Mouse (Mus musculus): ENCODE measurements around the gene Prap1.

Prap1 gene

GRCm38 (mm10) chr7:140092924-140093528, at the start of gene Prap1:
Prap1 (plus strand) TSS chr7:140093395.
- DNase-seq (ENCODE audit: low read depth, low spot score): no peak

- no peak for DNase-seq (ENCODE audit: low read depth, low spot score)
Measured at GRCm38 (mm10) chr7:140045546-140045945, 47.6 kb upstream of the Prap1 start.

- DNase-seq (ENCODE audit: low read depth, low spot score): no peak
Measured at GRCm38 (mm10) chr7:140047811-140048311, 45.3 kb upstream of the Prap1 start.

- DNase-seq (ENCODE audit: low read depth, low spot score): no peak
Measured at GRCm38 (mm10) chr7:140048361-140049114, 44.7 kb upstream of the Prap1 start, which contains the start of gene Msx3. Msx3 (minus strand) TSS chr7:140049089.

DNA sequence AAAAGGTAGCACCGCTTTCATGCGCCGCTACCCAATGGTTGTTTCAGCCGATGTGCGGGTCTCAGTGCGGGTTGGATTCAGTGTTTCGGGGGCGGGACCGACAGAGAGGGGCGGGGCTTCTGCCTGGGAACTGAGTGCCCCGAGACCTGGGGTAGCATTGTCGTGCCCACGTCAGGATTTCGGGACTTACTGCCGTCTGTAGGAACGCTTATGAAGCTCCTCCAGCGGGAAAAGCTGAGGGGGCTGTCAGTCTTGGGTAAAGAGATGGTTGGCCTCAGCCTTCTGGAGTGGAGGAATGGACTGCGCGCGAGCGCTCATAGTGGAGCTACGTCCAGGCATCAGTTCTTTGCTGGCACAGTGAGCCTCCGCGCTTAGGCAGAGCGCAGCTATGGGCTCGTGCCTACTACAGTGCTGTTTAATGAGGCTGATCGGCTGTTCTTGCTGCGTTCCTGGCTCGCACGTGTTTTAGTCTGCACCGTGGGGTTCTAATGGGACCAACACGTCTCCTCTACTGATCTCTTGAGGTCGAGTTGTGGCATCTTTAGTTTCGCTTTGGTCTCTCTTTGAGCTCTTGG, 44.0 kb upstream of the Prap1 start:
- DNase-seq (ENCODE audit: low read depth, low spot score): no peak

DNA sequence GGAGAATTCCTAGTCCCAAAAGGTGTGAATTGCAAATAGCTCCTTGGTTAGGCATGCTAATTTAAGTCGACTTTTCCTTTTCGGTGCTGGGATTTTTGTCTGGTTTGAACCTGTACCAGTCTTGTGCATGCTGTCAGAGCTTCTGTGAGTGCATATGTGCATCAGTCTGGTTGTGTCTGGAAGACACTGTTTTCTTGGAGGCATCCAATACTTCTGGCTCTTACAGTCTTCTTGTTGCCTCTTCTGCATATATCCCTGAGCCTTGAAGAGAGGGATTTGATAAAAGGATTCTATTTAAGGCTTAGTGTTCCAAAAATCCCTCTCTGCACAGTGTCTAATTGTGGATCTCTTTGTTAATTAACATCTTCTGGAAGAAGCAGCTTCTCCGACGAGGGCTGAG, 39.1 kb upstream of the Prap1 start:
- no peak for DNase-seq (ENCODE audit: low read depth, low spot score)

GRCm38 (mm10) chr7:140057413-140058407, 35.5 kb upstream of the Prap1 start:
- no peak for DNase-seq (ENCODE audit: low read depth, low spot score)

DNA sequence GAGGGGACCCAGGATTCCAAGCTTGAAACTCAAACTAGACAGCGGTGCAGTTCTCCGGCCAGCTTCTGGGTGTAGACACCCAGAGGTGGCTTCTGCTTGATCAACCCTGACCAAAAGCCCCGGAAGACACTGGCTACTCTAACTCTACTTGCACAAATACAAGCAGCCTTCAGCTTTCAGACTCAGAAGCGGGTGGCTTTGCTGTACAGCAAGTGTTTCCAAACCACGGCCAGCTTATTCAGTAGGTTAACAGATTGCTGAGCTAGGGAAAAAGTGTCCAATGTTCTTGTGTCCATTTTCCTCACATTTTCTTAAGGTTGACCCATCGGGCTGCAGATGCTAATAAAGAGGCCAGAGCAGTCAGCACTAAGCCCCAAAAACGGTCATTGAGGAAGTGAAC, 34.7 kb upstream of the Prap1 start:
- no peak for DNase-seq (ENCODE audit: low read depth, low spot score)

- DNase-seq (ENCODE audit: low read depth, low spot score): no peak
Measured at GRCm38 (mm10) chr7:140059601-140060000, 33.6 kb upstream of the Prap1 start.

DNA sequence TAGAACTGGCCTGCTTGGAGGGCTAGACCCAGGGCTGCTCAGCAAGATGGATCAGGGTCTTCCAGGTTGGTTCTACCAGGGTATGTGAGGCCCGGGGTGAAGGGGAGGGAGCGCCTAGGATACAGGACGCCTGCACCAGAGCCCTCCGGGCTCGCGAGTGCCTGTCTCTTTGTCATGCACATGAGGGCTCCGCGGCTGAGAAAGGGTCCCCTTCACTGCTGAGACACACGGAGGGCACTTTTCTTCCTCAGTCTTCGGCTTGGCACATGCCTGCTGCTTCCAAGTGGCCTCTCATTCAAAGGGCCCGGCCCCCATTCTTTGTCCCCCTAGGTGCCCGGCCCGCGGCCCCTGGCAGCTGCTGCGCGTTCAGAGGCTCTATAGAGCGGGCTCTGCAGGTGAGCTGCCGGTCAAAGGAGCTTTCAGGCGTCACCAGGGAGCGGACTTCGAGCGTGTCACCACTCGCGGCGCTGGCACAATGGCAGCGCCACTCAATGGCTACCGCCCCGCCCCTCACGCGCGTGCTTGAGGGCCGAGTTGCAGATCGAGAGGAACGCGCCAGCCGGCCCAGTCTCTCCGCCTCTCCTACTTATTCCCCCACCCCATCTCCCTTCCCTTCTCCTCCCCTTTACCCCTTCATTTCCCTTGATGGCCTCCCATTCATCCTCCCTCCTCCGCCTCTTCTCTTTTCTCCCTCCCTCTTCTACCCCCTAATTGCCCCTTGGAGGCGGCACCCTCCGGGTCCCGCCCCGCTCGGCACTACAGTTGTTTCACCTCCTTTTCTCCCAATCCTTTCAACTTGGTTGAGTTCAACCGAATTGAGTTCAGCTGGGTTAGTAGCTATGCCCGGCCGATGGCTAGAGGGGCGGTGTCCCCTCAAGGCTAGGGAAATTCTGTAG, 32.0 kb upstream of the Prap1 start:
- no peak for DNase-seq (ENCODE audit: low read depth, low spot score)

GRCm38 (mm10) chr7:140061832-140062130, 31.4 kb upstream of the Prap1 start:
- DNase-seq (ENCODE audit: low read depth, low spot score): no peak

GRCm38 (mm10) chr7:140062307-140062706, 30.9 kb upstream of the Prap1 start:
- DNase-seq (ENCODE audit: low read depth, low spot score): no peak

DNA sequence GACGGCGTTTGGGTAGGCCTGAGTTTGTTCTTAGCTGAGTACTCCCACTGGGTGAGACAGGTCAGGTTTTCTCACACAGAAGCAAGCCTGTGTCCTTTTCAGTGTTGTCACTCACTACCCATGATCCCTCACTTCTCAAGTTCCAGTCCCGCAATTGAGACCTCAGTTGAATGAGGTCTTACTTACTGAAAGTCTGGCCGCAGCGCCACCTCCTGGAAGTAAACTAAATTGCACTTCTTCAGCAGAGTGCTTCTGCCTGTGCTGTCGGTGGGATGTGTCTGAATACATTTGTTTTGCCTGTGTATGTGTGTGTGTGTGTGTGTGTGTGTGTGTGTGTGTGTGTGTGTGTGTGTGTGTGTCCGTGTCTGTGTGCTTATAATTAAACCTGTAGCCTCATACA, 30.1 kb upstream of the Prap1 start:
- peak; percentile 69 for DNase-seq (ENCODE audit: low read depth, low spot score)

GRCm38 (mm10) chr7:140067397-140067796, 25.8 kb upstream of the Prap1 start:
- no peak for DNase-seq (ENCODE audit: low read depth, low spot score)

DNA sequence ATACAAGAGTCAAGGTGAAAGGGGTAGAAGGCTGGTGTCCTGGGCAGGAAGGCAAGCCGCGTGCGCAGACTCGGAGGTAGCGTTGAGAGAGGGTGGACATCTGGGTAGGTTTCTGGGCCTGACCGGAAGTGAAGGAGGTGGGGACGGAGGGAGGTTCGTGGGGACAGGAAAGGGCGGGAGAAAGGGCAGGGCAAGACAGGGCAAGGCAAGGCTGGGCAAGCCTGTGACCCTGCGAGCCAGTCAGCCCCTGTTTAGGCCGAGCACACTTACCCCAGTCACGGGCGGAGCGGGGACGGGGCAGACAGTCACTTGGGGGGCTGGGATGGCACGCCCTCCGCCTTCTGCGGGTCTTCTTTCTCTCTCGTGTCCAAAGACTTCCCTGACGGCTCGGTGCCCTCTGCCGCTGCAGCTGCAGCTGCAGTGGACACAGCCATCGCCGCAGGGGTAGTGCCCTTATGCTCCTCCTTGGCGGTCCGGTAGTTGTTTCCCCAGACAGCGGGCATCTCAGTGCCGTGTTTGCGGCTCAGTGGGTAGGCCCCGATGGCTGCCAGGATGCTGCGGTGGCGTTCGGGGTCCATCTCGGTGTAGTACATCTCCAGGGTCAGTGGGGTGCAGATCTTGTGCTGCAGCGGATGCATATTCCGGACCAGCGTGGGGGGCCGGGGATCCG, 23.0 kb upstream of the Prap1 start:
- no peak for DNase-seq (ENCODE audit: low read depth, low spot score)

DNA sequence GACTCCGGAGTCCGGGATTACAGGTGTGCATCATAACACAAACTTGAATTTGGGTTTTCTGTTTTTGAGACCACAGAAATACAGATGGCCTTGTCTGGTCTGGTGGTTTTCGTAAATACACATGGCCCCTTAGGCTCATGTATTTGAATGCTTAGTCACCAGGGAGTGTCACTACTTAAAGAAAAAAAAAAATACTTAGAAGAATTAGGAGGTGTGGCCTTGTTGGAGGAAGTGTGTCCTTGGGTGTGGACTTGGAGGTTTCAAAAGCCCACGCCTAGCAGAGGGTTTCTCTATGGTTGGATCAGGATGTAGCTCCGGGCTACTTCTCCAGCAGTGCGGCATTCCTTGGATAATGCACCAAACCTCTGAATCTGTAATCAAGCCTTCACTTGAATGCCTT, 15.5 kb upstream of the Prap1 start:
- DNase-seq (ENCODE audit: low read depth, low spot score): peak; percentile 18

- DNase-seq (ENCODE audit: low read depth, low spot score): peak; percentile 72
Measured at GRCm38 (mm10) chr7:140078711-140079110, 14.5 kb upstream of the Prap1 start.

- no peak for DNase-seq (ENCODE audit: low read depth, low spot score)
Measured at GRCm38 (mm10) chr7:140080503-140081156, 12.6 kb upstream of the Prap1 start.

- DNase-seq (ENCODE audit: low read depth, low spot score): no peak
Measured at GRCm38 (mm10) chr7:140081408-140082241, 11.6 kb upstream of the Prap1 start.
